Mouse (Mus musculus) hindlimb bud, embryonic 11.5 days (tissue): ENCODE data around the gene Robo3.

ENCODE experiments used
- DNase-seq: peaks from one replicate; pipeline ENCODE4 v3.0.0-alpha.2; 2012; ENCODE audit warnings: low read depth, low spot score; ENCODE audit errors: extremely low spot score

Robo3 gene

GRCm38 (mm10) chr9:37368860-37369259 lies 64.2 kb downstream of the Robo3 start:
- no peak for DNase-seq

- no peak for DNase-seq
These were observed 64.8 kb downstream of the Robo3 start for GRCm38 (mm10) chr9:37368081-37368830.

GRCm38 (mm10) chr9:37367301-37368080 lies 65.6 kb downstream of the Robo3 start, which contains the start of gene Hepacam:
Hepacam (plus strand) TSS chr9:37367351.
- DNase-seq = no peak

GRCm38 (mm10) chr9:37365706-37366105 lies 67.3 kb downstream of the Robo3 start:
- DNase-seq = no peak
